Mouse (Mus musculus): ENCODE measurements around the gene Gsdme. TPM values are rescaled to one million over a fixed set of nuclear protein-coding genes. Genes with fewer than 3 reads are reported as not detected.

The Gsdme gene
- total and polyA plus RNA-seq, 3 experiments: 0.27 to 1.5 TPM; not detected in 1

DNA sequence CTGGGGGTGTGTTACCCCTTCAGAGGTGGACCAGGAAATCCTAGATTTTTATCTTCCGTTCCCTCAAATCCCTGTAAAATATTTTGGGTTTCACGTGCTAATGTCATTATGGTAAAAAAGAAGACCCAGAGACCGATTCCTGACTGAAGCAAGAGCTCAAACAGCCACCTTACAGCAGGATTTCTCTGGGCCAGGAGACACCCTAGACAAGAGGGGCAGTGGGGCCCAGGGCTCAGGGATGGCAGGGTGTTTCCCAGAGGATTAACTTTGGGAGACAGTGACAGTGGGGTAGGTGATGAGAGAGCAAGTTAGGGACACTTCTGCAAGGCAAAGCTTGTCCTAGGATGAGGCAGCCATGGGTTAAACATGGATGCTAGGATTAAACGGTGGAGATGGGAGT is 40.1 kb downstream of the Gsdme start:
- H3K27me3 ChIP-seq (ENCODE audit: control insufficient read depth in 1 of 2, insufficient read depth in 2 of 2, low read length in 2 of 2): 0 out of 4 replicates have a peak, but pooled peaks cover 0 to 2% of the 10 kb centered on the region in 2 experiments
- no peaks in the 10 kb centered on the region; a peak in 2 of 4 replicates for H3K36me3 ChIP-seq (ENCODE audit: control insufficient read depth in 1 of 2, insufficient read depth in 2 of 2, low read length in 2 of 2)
- no peak overlapping the region for H3K9ac ChIP-seq (ENCODE audit: control insufficient read depth, low read depth, low read length, poor library complexity, severe bottlenecking)
- no peak overlapping the region for H3K27ac ChIP-seq (ENCODE audit: control insufficient read depth, low read depth, low read length)
- TF ChIP-seq MYC (IDR thresholded peaks at IDR 0.05; ENCODE audit: low read depth, low read length) (no peak), GATA1 (IDR thresholded peaks at IDR 0.05; ENCODE audit: low read depth, low read length) (no peak), JUND (IDR thresholded peaks at IDR 0.05; ENCODE audit: low read depth, low read length) (no peak), TBP (IDR thresholded peaks at IDR 0.05; ENCODE audit: low read depth, low read length) (no peak), GABPA (IDR thresholded peaks at IDR 0.05; ENCODE audit: low read depth, low read length) (no peak), RCOR1 (IDR thresholded peaks at IDR 0.05; ENCODE audit: low read depth, low read length) (no peak), TCF12 (IDR thresholded peaks at IDR 0.05; ENCODE audit: low read depth, low read length) (no peak), POLR2AphosphoS5 (IDR thresholded peaks at IDR 0.05; ENCODE audit: borderline replicate concordance, low read depth, low read length) (no peak), E2F4 (IDR thresholded peaks at IDR 0.05; ENCODE audit: borderline replicate concordance, low read depth, low read length) (no peak), EP300 (IDR thresholded peaks at IDR 0.05; ENCODE audit: low read depth in 1 of 2, low read length in 2 of 2) (no peak), USF2 (IDR thresholded peaks at IDR 0.05; ENCODE audit: borderline replicate concordance in 1 of 2, insufficient read depth in 1 of 2, low read depth in 1 of 2, low read length in 2 of 2) (no peak), CTCF (IDR thresholded peaks at IDR 0.05 in 2 of 3, conservative IDR thresholded peaks at IDR 0.05 in 1 of 3; ENCODE audit: control insufficient read depth in 1 of 3, insufficient read depth in 1 of 3, low read depth in 2 of 3, low read length in 3 of 3, poor library complexity in 1 of 3, severe bottlenecking in 1 of 3) (no peak), MYB (IDR thresholded peaks at IDR 0.05; ENCODE audit: low read depth, low read length) (no peak), MAZ (IDR thresholded peaks at IDR 0.05; ENCODE audit: low read depth, low read length) (no peak), MXI1 (IDR thresholded peaks at IDR 0.05; ENCODE audit: low read depth, low read length) (no peak), USF1 (IDR thresholded peaks at IDR 0.05; ENCODE audit: low read depth, low read length) (no peak), MEF2A (IDR thresholded peaks at IDR 0.05; ENCODE audit: extremely low read depth, insufficient replicate concordance, low read depth, low read length, poor library complexity, severe bottlenecking) (no peak), NRF1 (IDR thresholded peaks at IDR 0.05; ENCODE audit: insufficient read depth, low read depth, low read length, poor library complexity, severe bottlenecking) (no peak), ZMIZ1 (IDR thresholded peaks at IDR 0.05; ENCODE audit: low read depth, low read length) (no peak), ELF1 (IDR thresholded peaks at IDR 0.05; ENCODE audit: low read depth, low read length) (no peak)
- DNase-seq (ENCODE audit: low read depth, low spot score): no peak
- H3K9me3 ChIP-seq (replicated peaks; ENCODE audit: insufficient read depth, low read length): no peaks in the 10 kb centered on the region
- H3K4me1 ChIP-seq (ENCODE audit: control insufficient read depth in 1 of 2, insufficient read depth in 2 of 2, low read length in 2 of 2): peaks cover 0 to 11% of the 10 kb centered on the region in 2 experiments; a peak in 1 of 4 replicates
- no peaks in the 10 kb centered on the region for H3K79me2 ChIP-seq (ENCODE audit: control insufficient read depth, insufficient read depth, low read length, poor library complexity)
- H3K4me3 ChIP-seq (ENCODE audit: control insufficient read depth in 1 of 2, insufficient read depth in 1 of 2, low read depth in 2 of 2, low read length in 2 of 2): no peak overlapping the region

Data from MEL (cell line).